8 mouse cellular contexts compared by ENCODE assay signal in genomic region chr17:86962894-86963585, GRCm38 (mm10). TPM values are rescaled to one million over a fixed set of nuclear protein-coding genes. Genes with fewer than 3 reads are reported as not detected.
DNase-seq lines count a peak whose midpoint lies in the region; ATAC-seq and TF ChIP-seq lines count a peak whose summit lies in the region.

Rhoq (plus strand) TSS chr17:86963082.

- H3K9ac ChIP-seq in CH12.LX (ENCODE audit: insufficient read depth, low read depth): peak within 1 kb of the TSS; percentile 98
- peak within 1 kb of the TSS; percentile 75 for H3K9ac ChIP-seq in forebrain, embryonic 14.5 days (ENCODE audit: low read length)
- peak within 1 kb of the TSS; percentile 79 for H3K9ac ChIP-seq in neural tube, embryonic 15.5 days (replicated peaks)

- TF ChIP-seq EP300 in CH12.LX (IDR thresholded peaks at IDR 0.05; ENCODE audit: low read length): no peak

- TF ChIP-seq RAD21 in CH12.LX (IDR thresholded peaks at IDR 0.05; ENCODE audit: low read depth, low read length): no peak

- intact Hi-C loops in heart, postnatal 10 days (cut with DNase I): loop anchor here (1.0 to 10.0 kb wide), 5 partner anchors 25 to 286 kb away; partner anchors contain the start of genes Cript and Pigf

- peak; percentile 57; the same call in 1 of the 2 replicates for TF ChIP-seq POLR2A in CH12.LX (IDR thresholded peaks at IDR 0.05; ENCODE audit: low read depth, low read length)

- DNase-seq in CH12.LX (ENCODE audit: extremely low read depth): peak; percentile 78
- DNase-seq in forebrain, embryonic 14.5 days (ENCODE audit: low spot score): peak; percentile 90
- peak; percentile 92 to 94 for DNase-seq in heart, postnatal 10 days
- peak; percentile 58 for DNase-seq in large intestine, adult 2 months (ENCODE audit: low read depth, low spot score)
- DNase-seq in lung, adult 18-20 months: peak; percentile 91 to 94
- DNase-seq in testis, postnatal 10 days (ENCODE audit: low spot score): peak; percentile 92

- WGBS in forebrain, embryonic 14.5 days: 1% methylated on average over 50 of the region's 86 CpGs
- 1% methylated on average over 81 of the region's 86 CpGs for WGBS in large intestine, adult 2 months
- 1% methylated on average over 67 of the region's 86 CpGs for WGBS in neural tube, embryonic 15.5 days

- no peaks in the 10 kb centered on the region for H3K9me3 ChIP-seq in CH12.LX (replicated peaks; ENCODE audit: low read length)
- no peaks in the 10 kb centered on the region for H3K9me3 ChIP-seq in forebrain, embryonic 14.5 days (replicated peaks; ENCODE audit: control insufficient read depth, low read length)
- H3K9me3 ChIP-seq in neural tube, embryonic 15.5 days (replicated peaks): no peaks in the 10 kb centered on the region

- peak within 1 kb of the TSS; percentile 88 to 91 (median 90) for H3K4me3 ChIP-seq in CH12.LX (replicated peaks in 1 of 3; ENCODE audit: low read depth in 2 of 3, low read length in 2 of 3, poor library complexity in 1 of 3)
- H3K4me3 ChIP-seq in brown adipose tissue, adult 24 weeks (ENCODE audit: insufficient read depth, low read depth, low read length): peak within 1 kb of the TSS; percentile 86
- peak within 1 kb of the TSS; percentile 68 for H3K4me3 ChIP-seq in forebrain, embryonic 14.5 days (ENCODE audit: low read depth, low read length)
- H3K4me3 ChIP-seq in neural tube, embryonic 15.5 days (replicated peaks): peak within 1 kb of the TSS; percentile 77

- H3K4me1 ChIP-seq in CH12.LX (ENCODE audit: control insufficient read depth in 1 of 2, insufficient read depth in 2 of 2): peaks cover 30 to 72% of the 10 kb centered on the region in 2 experiments
- peaks cover 8% of the 10 kb centered on the region for H3K4me1 ChIP-seq in brown adipose tissue, adult 24 weeks (ENCODE audit: control insufficient read depth, insufficient read depth, insufficient read length, low read length)
- H3K4me1 ChIP-seq in forebrain, embryonic 14.5 days (ENCODE audit: control insufficient read depth, insufficient read depth, low read length): peaks cover 12% of the 10 kb centered on the region; the same call in 1 of the 2 replicates
- H3K4me1 ChIP-seq in neural tube, embryonic 15.5 days: peaks cover 56% of the 10 kb centered on the region

- ATAC-seq in forebrain, embryonic 14.5 days: peak; percentile 90
- peak; percentile 91 for ATAC-seq in neural tube, embryonic 15.5 days (ENCODE audit: low FRiP score)

- no peaks in the 10 kb centered on the region for H3K27me3 ChIP-seq in CH12.LX (replicated peaks)
- no peaks in the 10 kb centered on the region for H3K27me3 ChIP-seq in forebrain, embryonic 14.5 days (replicated peaks; ENCODE audit: control insufficient read depth, insufficient read depth, low read length)
- H3K27me3 ChIP-seq in neural tube, embryonic 15.5 days (replicated peaks): no peaks in the 10 kb centered on the region

- dilution Hi-C loops in CH12.LX (cut with MboI; ENCODE audit: extremely low pct_ligation_motif_present, extremely low pct_unique_long_range_greater_than_20kb, low sequenced_read_pairs): no loop called here

- no peak for TF ChIP-seq CTCF in CH12.LX (conservative IDR thresholded peaks at IDR 0.05 in 1 of 2, IDR thresholded peaks at IDR 0.05 in 1 of 2; ENCODE audit: low read depth in 2 of 2, low read length in 2 of 2)

- in situ Hi-C loops in CH12.LX (cut with MboI; ENCODE audit: low pct_ligation_motif_present, low pct_unique_long_range_greater_than_20kb, low sequenced_read_pairs): no loop called here

- H3K79me2 ChIP-seq in CH12.LX (replicated peaks; ENCODE audit: control insufficient read depth, extremely low read depth, insufficient read depth, poor library complexity, severe bottlenecking): peaks cover 17% of the 10 kb centered on the region

- H3K36me3 ChIP-seq in CH12.LX (replicated peaks in 1 of 2; ENCODE audit: control insufficient read depth in 1 of 2, insufficient read depth in 1 of 2, low read length in 1 of 2): peaks cover 5 to 26% of the 10 kb centered on the region in 2 experiments
- H3K36me3 ChIP-seq in forebrain, embryonic 14.5 days (ENCODE audit: control insufficient read depth, insufficient read depth, low read length): 0 out of 2 replicates have a peak, but pooled peaks cover 2% of the 10 kb centered on the region
- H3K36me3 ChIP-seq in neural tube, embryonic 15.5 days: no peaks in the 10 kb centered on the region

- peak within 1 kb of the TSS; percentile 80 for H3K4me2 ChIP-seq in CH12.LX (ENCODE audit: insufficient read depth, low read depth, poor library complexity, severe bottlenecking)
- H3K4me2 ChIP-seq in forebrain, embryonic 14.5 days (ENCODE audit: low read length): peak within 1 kb of the TSS; percentile 72
- H3K4me2 ChIP-seq in neural tube, embryonic 15.5 days: peak within 1 kb of the TSS; percentile 79

- H3K27ac ChIP-seq in CH12.LX (ENCODE audit: insufficient read depth, low read depth): peak within 1 kb of the TSS; percentile 58
- H3K27ac ChIP-seq in brown adipose tissue, adult 24 weeks (replicated peaks; ENCODE audit: low read depth, low read length): peak within 1 kb of the TSS; percentile 99
- peak within 1 kb of the TSS; percentile 77 for H3K27ac ChIP-seq in forebrain, embryonic 14.5 days (ENCODE audit: low read depth, low read length)
- peak within 1 kb of the TSS; percentile 85 for H3K27ac ChIP-seq in neural tube, embryonic 15.5 days (replicated peaks)

TF ChIP-seq in CH12.LX, 34 proteins besides CTCF, POLR2A, EP300 and RAD21:
- TF ChIP-seq MEF2A (IDR thresholded peaks at IDR 0.05; ENCODE audit: borderline replicate concordance, low read depth, low read length): peak; percentile 34; the same call in 1 of the 2 replicates
- TF ChIP-seq ETS1 (conservative IDR thresholded peaks at IDR 0.05; ENCODE audit: low read depth, low read length): no peak; the same call in 1 of the 2 replicates
- TF ChIP-seq KAT2A (IDR thresholded peaks at IDR 0.05; ENCODE audit: insufficient replicate concordance, low read length): 0 out of 2 replicates have a peak, but pooled peaks have one; percentile 14
- TF ChIP-seq NRF1 (IDR thresholded peaks at IDR 0.05; ENCODE audit: low read depth, low read length): peak; percentile 5; the same call in 1 of the 2 replicates
- no peak for TF ChIP-seq CHD1 (IDR thresholded peaks at IDR 0.05; ENCODE audit: low read depth, low read length)
- peak; percentile 82 for TF ChIP-seq ELF1 (IDR thresholded peaks at IDR 0.05; ENCODE audit: low read depth, low read length)
- TF ChIP-seq ZMIZ1 (IDR thresholded peaks at IDR 0.05; ENCODE audit: low read depth, low read length): no peak
- no peak for TF ChIP-seq ZNF384 (IDR thresholded peaks at IDR 0.05; ENCODE audit: low read depth, low read length)
- TF ChIP-seq TCF12 (IDR thresholded peaks at IDR 0.05; ENCODE audit: low read depth, low read length): peak; percentile 58
- TF ChIP-seq GABPA (IDR thresholded peaks at IDR 0.05; ENCODE audit: insufficient replicate concordance, low read depth, low read length): no peak
- TF ChIP-seq JUND (conservative IDR thresholded peaks at IDR 0.05; ENCODE audit: low read depth, low read length): no peak
- no peak for TF ChIP-seq RCOR1 (conservative IDR thresholded peaks at IDR 0.05; ENCODE audit: low read depth, low read length)
- TF ChIP-seq USF1 (IDR thresholded peaks at IDR 0.05; ENCODE audit: low read depth, low read length): no peak
- TF ChIP-seq E2F4 (IDR thresholded peaks at IDR 0.05; ENCODE audit: insufficient replicate concordance, low read depth, low read length): no peak
- peak; percentile 24; the same call in 1 of the 2 replicates for TF ChIP-seq IRF4 (IDR thresholded peaks at IDR 0.05; ENCODE audit: low read depth, low read length)
- 0 out of 2 replicates have a peak, but pooled peaks have one; percentile 29 for TF ChIP-seq UBTF (IDR thresholded peaks at IDR 0.05; ENCODE audit: low read depth, low read length)
- peak; percentile 90; the same call in 1 of the 2 replicates for TF ChIP-seq MAZ (IDR thresholded peaks at IDR 0.05; ENCODE audit: low read depth, low read length)
- no peak for TF ChIP-seq MAFK (IDR thresholded peaks at IDR 0.05; ENCODE audit: insufficient replicate concordance, low read length)
- peak; percentile 70; the same call in 1 of the 2 replicates for TF ChIP-seq CHD2 (IDR thresholded peaks at IDR 0.05; ENCODE audit: low read length)
- TF ChIP-seq NELFE (IDR thresholded peaks at IDR 0.05; ENCODE audit: low read depth, low read length): 0 out of 2 replicates have a peak, but pooled peaks have one; percentile 37

RNA-seq across cellular contexts. Expression of gene Rhoq, which starts in this region (rescaled TPM):
- 10.7 and 18.8 TPM in 2 replicates for total RNA-seq in CH12.LX (2012; rRNA removed)
- 23.2 and 23.9 TPM in 2 replicates for total RNA-seq in CH12.LX (2014; rRNA removed)
- 22.5 and 24.4 TPM in 2 replicates for polyA plus RNA-seq in CH12.LX (2012; ENCODE audit: insufficient read length, low read depth)
- polyA plus RNA-seq in brown adipose tissue, adult 24 weeks (2012; ENCODE audit: insufficient read depth, insufficient read length, missing spikeins): 122 and 182 TPM in 2 replicates
- 5.2 and 6.2 TPM in 2 replicates for polyA plus RNA-seq in forebrain, embryonic 14.5 days (2014; fragmentation: Nextera tagmentation; extraction: Ambion mirVana)
- total RNA-seq in heart, postnatal 10 days (2021): 100 to 1,000 TPM; 168 to 176 TPM
- 13.9 and 20.5 TPM in 2 replicates for polyA plus RNA-seq in large intestine, adult 2 months (2012; rRNA removed)
- 7.8 and 8.7 TPM in 2 replicates for polyA plus RNA-seq in neural tube, embryonic 15.5 days (2015; fragmentation: Nextera tagmentation; extraction: Ambion mirVana)

Comparison
In these comparisons a context has a peak if more than half of its experiments do, and no peak if none do; other contexts are left out.
1. Peak in every context shown above with its lines: DNase-seq, ATAC-seq, H3K4me3 ChIP-seq and H3K27ac ChIP-seq.
2. RNA of gene Rhoq (total RNA-seq): 168 to 176 TPM in heart, postnatal 10 days; 10.7 to 23.9 TPM in CH12.LX; every median in the first group is over 4 times any median in the second.